28 mouse cellular contexts compared by ENCODE assay signal in genomic region chr14:34275225-34275624, GRCm38 (mm10). TPM values are rescaled to one million over a fixed set of nuclear protein-coding genes. Genes with fewer than 3 reads are reported as not detected.
DNase-seq lines count a peak whose midpoint lies in the region; ATAC-seq and TF ChIP-seq lines count a peak whose summit lies in the region.
"Had no signal": no experiment of that assay in that cellular context is flagged by ENCODE, and none has a peak within 500 bp of the region (broad histone marks: within the 10 kb centered on the region; RNA-seq: fewer than 3 reads in every experiment).

No protein-coding gene starts in this region.

- H3K27me3 ChIP-seq in kidney, adult 2 months (replicated peaks; ENCODE audit: control insufficient read depth, insufficient read depth, low read length) = no peaks in the 10 kb centered on the region
- H3K27me3 ChIP-seq in stomach, embryonic 14.5 days (ENCODE audit: control insufficient read depth, insufficient read depth, low read length) = no peaks in the 10 kb centered on the region
- no peaks in the 10 kb centered on the region for H3K27me3 ChIP-seq in stomach, postnatal 0 days (ENCODE audit: control insufficient read depth, insufficient read depth, low read length)
- H3K27me3 ChIP-seq in liver, embryonic 15.5 days = no peaks in the 10 kb centered on the region
- no peaks in the 10 kb centered on the region for H3K27me3 ChIP-seq in midbrain, embryonic 11.5 days (ENCODE audit: control insufficient read depth, insufficient read depth, low read length)
- H3K27me3 ChIP-seq: embryonic facial prominence, embryonic 15.5 days; forebrain, embryonic 13.5 days; hindbrain, embryonic 12.5 days; limb, embryonic 13.5 days had no signal

- no peak overlapping the region for H3K4me3 ChIP-seq in kidney, adult 2 months (ENCODE audit: insufficient read depth, low read depth, low read length)
- H3K4me3 ChIP-seq in stomach, embryonic 14.5 days (ENCODE audit: low read depth, low read length) = no peak overlapping the region
- H3K4me3 ChIP-seq in stomach, postnatal 0 days (ENCODE audit: low read depth, low read length) = no peak overlapping the region
- H3K4me3 ChIP-seq in liver, embryonic 15.5 days (replicated peaks) = no peak overlapping the region
- no peak overlapping the region for H3K4me3 ChIP-seq in midbrain, embryonic 11.5 days (ENCODE audit: low read depth, low read length)
- H3K4me3 ChIP-seq: embryonic facial prominence, embryonic 10.5 days; embryonic facial prominence, embryonic 15.5 days; forebrain, embryonic 13.5 days; heart, embryonic 10.5 days; hindbrain, embryonic 12.5 days; limb, embryonic 13.5 days had no signal

- TF ChIP-seq CTCF in kidney, adult 2 months (conservative IDR thresholded peaks at IDR 0.05; ENCODE audit: insufficient read depth, insufficient read length, low read depth, low read length) = no peak
- no peak for TF ChIP-seq CTCF in stomach, postnatal 0 days (IDR thresholded peaks at IDR 0.05; ENCODE audit: low read depth)

- ATAC-seq in stomach, embryonic 14.5 days (ENCODE audit: insufficient number of reproducible peaks, insufficient read depth, low FRiP score, low read depth) = peak; percentile 18; the same call in 1 of the 2 replicates
- ATAC-seq in stomach, postnatal 0 days (ENCODE audit: low FRiP score, low TSS enrichment) = no peak
- peak; percentile 63 for ATAC-seq in liver, embryonic 15.5 days (ENCODE audit: insufficient read depth)
- ATAC-seq in midbrain, embryonic 11.5 days (ENCODE audit: low FRiP score) = no peak
- ATAC-seq: forebrain, embryonic 13.5 days; hindbrain, postnatal 0 days; midbrain, embryonic 16.5 days had no signal

- 0 out of 2 replicates have a peak overlapping the region, but pooled peaks have one; percentile 5 for H3K27ac ChIP-seq in kidney, adult 2 months (ENCODE audit: insufficient read depth, low read depth, low read length)
- no peak overlapping the region for H3K27ac ChIP-seq in stomach, embryonic 14.5 days (ENCODE audit: low read length)
- H3K27ac ChIP-seq in stomach, postnatal 0 days (replicated peaks) = no peak overlapping the region
- H3K27ac ChIP-seq in liver, embryonic 15.5 days (replicated peaks) = peak overlapping the region; percentile 51; the same call in 1 of the 2 replicates
- H3K27ac ChIP-seq in midbrain, embryonic 11.5 days (ENCODE audit: low read depth, low read length) = no peak overlapping the region
- H3K27ac ChIP-seq: embryonic facial prominence, embryonic 10.5 days; embryonic facial prominence, embryonic 15.5 days; forebrain, embryonic 13.5 days; heart, embryonic 10.5 days; hindbrain, embryonic 12.5 days; hindbrain, postnatal 0 days; limb, embryonic 13.5 days had no signal

- H3K4me2 ChIP-seq in stomach, embryonic 14.5 days (replicated peaks; ENCODE audit: low read depth, low read length) = no peak overlapping the region
- no peak overlapping the region for H3K4me2 ChIP-seq in stomach, postnatal 0 days (replicated peaks; ENCODE audit: low read depth)
- peak overlapping the region; percentile 10; the same call in 1 of the 2 replicates for H3K4me2 ChIP-seq in liver, embryonic 15.5 days
- no peak overlapping the region for H3K4me2 ChIP-seq in midbrain, embryonic 11.5 days
- H3K4me2 ChIP-seq: embryonic facial prominence, embryonic 15.5 days; forebrain, embryonic 13.5 days; hindbrain, embryonic 12.5 days; limb, embryonic 13.5 days; lung, embryonic 14.5 days had no signal

- no peak overlapping the region for H3K9ac ChIP-seq in stomach, embryonic 14.5 days (replicated peaks; ENCODE audit: low read depth, low read length)
- no peak overlapping the region for H3K9ac ChIP-seq in stomach, postnatal 0 days (ENCODE audit: low read length)
- H3K9ac ChIP-seq in liver, embryonic 15.5 days = no peak overlapping the region
- no peak overlapping the region for H3K9ac ChIP-seq in midbrain, embryonic 11.5 days (ENCODE audit: low read length)
- H3K9ac ChIP-seq: embryonic facial prominence, embryonic 15.5 days; forebrain, embryonic 13.5 days; hindbrain, embryonic 12.5 days; limb, embryonic 13.5 days; lung, embryonic 14.5 days had no signal

- H3K4me1 ChIP-seq in kidney, adult 2 months (ENCODE audit: control insufficient read depth, insufficient read depth, low read length) = peaks cover 3% of the 10 kb centered on the region; the same call in 1 of the 2 replicates
- no peaks in the 10 kb centered on the region for H3K4me1 ChIP-seq in stomach, embryonic 14.5 days (ENCODE audit: control insufficient read depth, insufficient read depth, low read length)
- no peaks in the 10 kb centered on the region for H3K4me1 ChIP-seq in stomach, postnatal 0 days (replicated peaks; ENCODE audit: control insufficient read depth, insufficient read depth)
- H3K4me1 ChIP-seq in liver, embryonic 15.5 days (replicated peaks) = no peaks in the 10 kb centered on the region
- H3K4me1 ChIP-seq in midbrain, embryonic 11.5 days (ENCODE audit: control insufficient read depth, insufficient read depth, low read length) = no peaks in the 10 kb centered on the region
- H3K4me1 ChIP-seq: embryonic facial prominence, embryonic 10.5 days; embryonic facial prominence, embryonic 15.5 days; forebrain, embryonic 13.5 days; heart, embryonic 10.5 days; hindbrain, embryonic 12.5 days; limb, embryonic 13.5 days had no signal

- peak; percentile 67 for DNase-seq in kidney, adult 2 months
- DNase-seq in kidney, postnatal 4 days = no peak
- DNase-seq in stomach, postnatal 0 days (ENCODE audit: low spot score) = no peak
- DNase-seq in yolk sac, embryonic 10.5 days (ENCODE audit: low spot score) = peak; percentile 71
- no peak for DNase-seq in left cerebral cortex, adult 11 months (ENCODE audit: low spot score)
- DNase-seq in midbrain, embryonic 11.5 days (ENCODE audit: low spot score, missing footprints) = no peak
- DNase-seq: adrenal gland, postnatal 10 days; cerebellum, adult 8-10 months; cerebellum, postnatal 25 days; gastrocnemius, postnatal 14 days; heart, postnatal 36 days; layer of hippocampus, adult 9-11 months; lung, embryonic 14.5 days; lung, postnatal 14 days; right cerebral cortex, postnatal 25 days; spleen, adult 18-20 months; thymus, postnatal 14 days had no signal

- WGBS in kidney, adult 2 months = 37% methylated on average over 4 of the region's 4 CpGs
- 56% methylated on average over 4 of the region's 4 CpGs for WGBS in stomach, embryonic 14.5 days
- 54% methylated on average over 4 of the region's 4 CpGs for WGBS in stomach, postnatal 0 days
- WGBS in liver, embryonic 15.5 days (ENCODE audit: insufficient replicate concordance) = 66% methylated on average over 4 of the region's 4 CpGs
- 93% methylated on average over 4 of the region's 4 CpGs for WGBS in midbrain, embryonic 11.5 days

- H3K9me3 ChIP-seq in stomach, embryonic 14.5 days (ENCODE audit: control insufficient read depth, low read depth, low read length) = no peaks in the 10 kb centered on the region
- H3K9me3 ChIP-seq in stomach, postnatal 0 days (ENCODE audit: control insufficient read depth, low read length) = no peaks in the 10 kb centered on the region
- no peaks in the 10 kb centered on the region for H3K9me3 ChIP-seq in liver, embryonic 15.5 days (replicated peaks)
- no peaks in the 10 kb centered on the region for H3K9me3 ChIP-seq in midbrain, embryonic 11.5 days (ENCODE audit: control insufficient read depth, low read length)
- H3K9me3 ChIP-seq: embryonic facial prominence, embryonic 10.5 days; embryonic facial prominence, embryonic 15.5 days; forebrain, embryonic 13.5 days; G1E; heart, embryonic 10.5 days; hindbrain, embryonic 12.5 days; limb, embryonic 13.5 days had no signal

- TF ChIP-seq POLR2A in kidney, adult 2 months (IDR thresholded peaks at IDR 0.05; ENCODE audit: low read depth, low read length) = no peak

- no peaks in the 10 kb centered on the region for H3K36me3 ChIP-seq in kidney, adult 2 months (ENCODE audit: control insufficient read depth, insufficient read depth, low read length)
- H3K36me3 ChIP-seq in stomach, embryonic 14.5 days (ENCODE audit: control insufficient read depth, insufficient read depth, low read length) = no peaks in the 10 kb centered on the region
- H3K36me3 ChIP-seq in stomach, postnatal 0 days (ENCODE audit: control insufficient read depth, insufficient read depth, low read length) = no peaks in the 10 kb centered on the region
- no peaks in the 10 kb centered on the region for H3K36me3 ChIP-seq in liver, embryonic 15.5 days (replicated peaks)
- H3K36me3 ChIP-seq in midbrain, embryonic 11.5 days (ENCODE audit: control insufficient read depth, insufficient read depth, low read length) = no peaks in the 10 kb centered on the region
- H3K36me3 ChIP-seq: embryonic facial prominence, embryonic 10.5 days; embryonic facial prominence, embryonic 15.5 days; G1E; heart, embryonic 10.5 days; hindbrain, embryonic 12.5 days; limb, embryonic 13.5 days had no signal

- TF ChIP-seq EP300 in stomach, postnatal 0 days (optimal IDR thresholded peaks at IDR 0.05) = no peak

RNA-seq across cellular contexts. Expression of gene Shld2, which starts 35.1 kb away (rescaled TPM):
- 3.6 TPM in 2 replicates for polyA plus RNA-seq in kidney, adult 2 months (2012; rRNA removed)
- 8.0 and 8.6 TPM in 2 replicates for polyA plus RNA-seq in stomach, embryonic 14.5 days (2014; fragmentation: Nextera tagmentation; extraction: Ambion mirVana)
- polyA plus RNA-seq in stomach, postnatal 0 days (2015; fragmentation: Nextera tagmentation; extraction: Ambion mirVana) = 4.1 TPM in 2 replicates
- 7.1 and 8.4 TPM in 2 replicates for polyA plus RNA-seq in liver, embryonic 15.5 days (2015; fragmentation: Nextera tagmentation; extraction: Ambion mirVana)
- polyA plus RNA-seq in midbrain, embryonic 11.5 days (2014; fragmentation: Nextera tagmentation; extraction: Ambion mirVana) = 6.2 and 8.0 TPM in 2 replicates

RNA-seq across cellular contexts. Expression of gene Glud1, which starts 35.3 kb away (rescaled TPM):
- 236 and 242 TPM in 2 replicates for polyA plus RNA-seq in kidney, adult 2 months (2012; rRNA removed)
- 76.5 and 82.5 TPM in 2 replicates for polyA plus RNA-seq in stomach, embryonic 14.5 days (2014; fragmentation: Nextera tagmentation; extraction: Ambion mirVana)
- polyA plus RNA-seq in stomach, postnatal 0 days (2015; fragmentation: Nextera tagmentation; extraction: Ambion mirVana) = 48.8 and 49.4 TPM in 2 replicates
- polyA plus RNA-seq in liver, embryonic 15.5 days (2015; fragmentation: Nextera tagmentation; extraction: Ambion mirVana) = 142 and 159 TPM in 2 replicates
- polyA plus RNA-seq in midbrain, embryonic 11.5 days (2014; fragmentation: Nextera tagmentation; extraction: Ambion mirVana) = 97.8 and 101 TPM in 2 replicates

RNA-seq across cellular contexts. Expression of gene Syt15, which starts 55.8 kb away (rescaled TPM):
- 1.3 and 1.5 TPM in 2 replicates for polyA plus RNA-seq in kidney, adult 2 months (2012; rRNA removed)
- 0.58 and 0.81 TPM in 2 replicates for polyA plus RNA-seq in stomach, embryonic 14.5 days (2014; fragmentation: Nextera tagmentation; extraction: Ambion mirVana)
- 1.0 and 1.5 TPM in 2 replicates for polyA plus RNA-seq in stomach, postnatal 0 days (2015; fragmentation: Nextera tagmentation; extraction: Ambion mirVana)
- 0.43 and 0.44 TPM in 2 replicates for polyA plus RNA-seq in liver, embryonic 15.5 days (2015; fragmentation: Nextera tagmentation; extraction: Ambion mirVana)
- polyA plus RNA-seq in midbrain, embryonic 11.5 days (2014; fragmentation: Nextera tagmentation; extraction: Ambion mirVana) = 0.10 and 0.11 TPM in 2 replicates
- polyA plus RNA-seq: G1E had no signal

Comparison
In these comparisons a context has a peak if more than half of its experiments do, and no peak if none do; other contexts are left out.
1. DNase-seq: peak in kidney, adult 2 months (single experiment) and yolk sac, embryonic 10.5 days (single experiment); none in kidney, postnatal 4 days (0 of 2), stomach, postnatal 0 days (single experiment), left cerebral cortex, adult 11 months (single experiment) and midbrain, embryonic 11.5 days (single experiment).
2. ATAC-seq: peak in stomach, embryonic 14.5 days (single experiment) and liver, embryonic 15.5 days (single experiment); none in stomach, postnatal 0 days (single experiment) and midbrain, embryonic 11.5 days (single experiment).
3. H3K27ac ChIP-seq: peak in kidney, adult 2 months (single experiment) and liver, embryonic 15.5 days (single experiment); none in stomach, embryonic 14.5 days (single experiment), stomach, postnatal 0 days (single experiment) and midbrain, embryonic 11.5 days (single experiment).